Mouse (Mus musculus): ENCODE data around the gene Oprd1. TPM values are rescaled to one million over a fixed set of nuclear protein-coding genes. Genes with fewer than 3 reads are reported as not detected.

The Oprd1 gene
- polyA plus RNA-seq, 1 experiment = 0.60 TPM

- Histone ChIP-seq H3K36me3 (ENCODE audit: control insufficient read depth, insufficient read depth, low read length) (no peaks in the 10 kb centered on the region), H3K27me3 (ENCODE audit: control insufficient read depth, insufficient read depth, low read length) (no peaks in the 10 kb centered on the region), H3K4me3 (ENCODE audit: low read depth, low read length) (no peak overlapping the region), H3K27ac (ENCODE audit: insufficient read depth, low read depth, low read length) (no peak overlapping the region), H3K4me1 (ENCODE audit: control insufficient read depth, insufficient read depth, insufficient read length, low read length) (peaks cover 4% of the 10 kb centered on the region)
- no peak for TF ChIP-seq POLR2A (IDR thresholded peaks at IDR 0.05; ENCODE audit: low read depth, low read length)
- no peak for TF ChIP-seq CTCF (IDR thresholded peaks at IDR 0.05; ENCODE audit: extremely low read depth, insufficient read length, insufficient replicate concordance, low read depth, low read length)
- WGBS = 83% methylated on average over 4 of the region's 4 CpGs
Observed at GRCm38 (mm10) chr4:132111227-132111626, 33.1 kb downstream of the Oprd1 start.

- TF ChIP-seq CTCF (IDR thresholded peaks at IDR 0.05; ENCODE audit: extremely low read depth, insufficient read length, insufficient replicate concordance, low read depth, low read length) (no peak), POLR2A (IDR thresholded peaks at IDR 0.05; ENCODE audit: low read depth, low read length) (no peak)
- WGBS = 81% methylated on average over 7 of the region's 7 CpGs
Observed at GRCm38 (mm10) chr4:132108221-132108620, 36.1 kb downstream of the Oprd1 start.

GRCm38 (mm10) chr4:132101152-132101551, 43.1 kb downstream of the Oprd1 start:
- Histone ChIP-seq H3K4me1 (ENCODE audit: control insufficient read depth, insufficient read depth, insufficient read length, low read length) (no peaks in the 10 kb centered on the region), H3K27ac (ENCODE audit: insufficient read depth, low read depth, low read length) (no peak overlapping the region), H3K36me3 (ENCODE audit: control insufficient read depth, insufficient read depth, low read length) (no peaks in the 10 kb centered on the region), H3K4me3 (ENCODE audit: low read depth, low read length) (no peak overlapping the region), H3K27me3 (ENCODE audit: control insufficient read depth, insufficient read depth, low read length) (no peaks in the 10 kb centered on the region)
- WGBS = 35% methylated on average over 3 of the region's 3 CpGs
- TF ChIP-seq CTCF (IDR thresholded peaks at IDR 0.05; ENCODE audit: extremely low read depth, insufficient read length, insufficient replicate concordance, low read depth, low read length) (no peak), POLR2A (IDR thresholded peaks at IDR 0.05; ENCODE audit: low read depth, low read length) (no peak)

More at GRCm38 (mm10) chr4:132108221-132108620, 36.1 kb downstream of the Oprd1 start:
- Histone ChIP-seq H3K4me3 (ENCODE audit: low read depth, low read length) (no peak overlapping the region), H3K36me3 (ENCODE audit: control insufficient read depth, insufficient read depth, low read length) (no peaks in the 10 kb centered on the region), H3K4me1 (ENCODE audit: control insufficient read depth, insufficient read depth, insufficient read length, low read length) (no peaks in the 10 kb centered on the region; the same call in 1 of the 2 replicates), H3K27ac (ENCODE audit: insufficient read depth, low read depth, low read length) (no peak overlapping the region), H3K27me3 (ENCODE audit: control insufficient read depth, insufficient read depth, low read length) (no peaks in the 10 kb centered on the region)

GRCm38 (mm10) chr4:132099548-132099947, 44.7 kb downstream of the Oprd1 start:
- no peak for TF ChIP-seq CTCF (IDR thresholded peaks at IDR 0.05; ENCODE audit: extremely low read depth, insufficient read length, insufficient replicate concordance, low read depth, low read length)
- no peaks in the 10 kb centered on the region for H3K4me1 ChIP-seq (ENCODE audit: control insufficient read depth, insufficient read depth, insufficient read length, low read length)
- H3K4me3 ChIP-seq (ENCODE audit: low read depth, low read length) = no peak overlapping the region
- 90% methylated on average over 5 of the region's 5 CpGs for whole genome bisulfite sequencing
- no peaks in the 10 kb centered on the region for H3K36me3 ChIP-seq (ENCODE audit: control insufficient read depth, insufficient read depth, low read length)
- no peaks in the 10 kb centered on the region for H3K27me3 ChIP-seq (ENCODE audit: control insufficient read depth, insufficient read depth, low read length)
- H3K27ac ChIP-seq (ENCODE audit: insufficient read depth, low read depth, low read length) = no peak overlapping the region

- TF ChIP-seq POLR2A (IDR thresholded peaks at IDR 0.05; ENCODE audit: low read depth, low read length) = no peak
- no peak for TF ChIP-seq CTCF (IDR thresholded peaks at IDR 0.05; ENCODE audit: extremely low read depth, insufficient read length, insufficient replicate concordance, low read depth, low read length)
- WGBS = 45% methylated on average over 7 of the region's 7 CpGs
Observed at GRCm38 (mm10) chr4:132095043-132095442, 49.2 kb downstream of the Oprd1 start.

GRCm38 (mm10) chr4:132093928-132094327, 50.4 kb downstream of the Oprd1 start:
- Histone ChIP-seq H3K4me3 (ENCODE audit: low read depth, low read length) (no peak overlapping the region), H3K27me3 (ENCODE audit: control insufficient read depth, insufficient read depth, low read length) (no peaks in the 10 kb centered on the region), H3K27ac (ENCODE audit: insufficient read depth, low read depth, low read length) (no peak overlapping the region), H3K36me3 (ENCODE audit: control insufficient read depth, insufficient read depth, low read length) (no peaks in the 10 kb centered on the region), H3K4me1 (ENCODE audit: control insufficient read depth, insufficient read depth, insufficient read length, low read length) (no peaks in the 10 kb centered on the region; the same call in 1 of the 2 replicates)
- 81% methylated on average over 5 of the region's 5 CpGs for WGBS
- TF ChIP-seq POLR2A (IDR thresholded peaks at IDR 0.05; ENCODE audit: low read depth, low read length) (no peak), CTCF (IDR thresholded peaks at IDR 0.05; ENCODE audit: extremely low read depth, insufficient read length, insufficient replicate concordance, low read depth, low read length) (no peak)

More at GRCm38 (mm10) chr4:132095043-132095442, 49.2 kb downstream of the Oprd1 start:
- no peak overlapping the region for H3K4me3 ChIP-seq (ENCODE audit: low read depth, low read length)
- H3K36me3 ChIP-seq (ENCODE audit: control insufficient read depth, insufficient read depth, low read length) = no peaks in the 10 kb centered on the region
- no peaks in the 10 kb centered on the region for H3K27me3 ChIP-seq (ENCODE audit: control insufficient read depth, insufficient read depth, low read length)
- no peak overlapping the region for H3K27ac ChIP-seq (ENCODE audit: insufficient read depth, low read depth, low read length)
- H3K4me1 ChIP-seq (ENCODE audit: control insufficient read depth, insufficient read depth, insufficient read length, low read length) = no peaks in the 10 kb centered on the region; the same call in 1 of the 2 replicates

- Histone ChIP-seq H3K4me1 (ENCODE audit: control insufficient read depth, insufficient read depth, insufficient read length, low read length) (no peaks in the 10 kb centered on the region; the same call in 1 of the 2 replicates), H3K36me3 (ENCODE audit: control insufficient read depth, insufficient read depth, low read length) (no peaks in the 10 kb centered on the region), H3K27ac (ENCODE audit: insufficient read depth, low read depth, low read length) (no peak overlapping the region), H3K4me3 (ENCODE audit: low read depth, low read length) (no peak overlapping the region), H3K27me3 (ENCODE audit: control insufficient read depth, insufficient read depth, low read length) (no peaks in the 10 kb centered on the region)
- 45% methylated on average over 6 of the region's 6 CpGs for whole genome bisulfite sequencing
- TF ChIP-seq POLR2A (IDR thresholded peaks at IDR 0.05; ENCODE audit: low read depth, low read length) (no peak), CTCF (IDR thresholded peaks at IDR 0.05; ENCODE audit: extremely low read depth, insufficient read length, insufficient replicate concordance, low read depth, low read length) (no peak)
Observed at GRCm38 (mm10) chr4:132093136-132093535, 51.1 kb downstream of the Oprd1 start.
